In genomic region chr2:72478921-72479320, GRCm38 (mm10) we compare ENCODE assay signal across 11 mouse cellular contexts. TPM values are rescaled to one million over a fixed set of nuclear protein-coding genes. Genes with fewer than 3 reads are reported as not detected.
A peak's percentile ranks its signal among the peaks of the same experiment; 100 is the strongest.
DNase-seq lines count a peak whose midpoint lies in the region; ATAC-seq and TF ChIP-seq lines count a peak whose summit lies in the region.
"Had no signal": no experiment of that assay in that cellular context is flagged by ENCODE, and none has a peak within 500 bp of the region (broad histone marks: within the 10 kb centered on the region; RNA-seq: fewer than 3 reads in every experiment).

No protein-coding gene starts in this region.

- no peak overlapping the region for H3K9ac ChIP-seq in hindbrain, embryonic 11.5 days (ENCODE audit: low read depth, low read length)
- H3K9ac ChIP-seq in hindbrain, embryonic 12.5 days: no peak overlapping the region; the same call in 1 of the 2 replicates
- H3K9ac ChIP-seq in hindbrain, embryonic 16.5 days (ENCODE audit: low read depth, low read length): no peak overlapping the region
- no peak overlapping the region for H3K9ac ChIP-seq in neural tube, embryonic 15.5 days (replicated peaks)

- H3K36me3 ChIP-seq in hindbrain, embryonic 11.5 days (ENCODE audit: control insufficient read depth, insufficient read depth, low read length): peaks cover 6% of the 10 kb centered on the region; the same call in 1 of the 2 replicates
- H3K36me3 ChIP-seq in hindbrain, embryonic 12.5 days: peaks cover 28% of the 10 kb centered on the region
- H3K36me3 ChIP-seq in hindbrain, embryonic 16.5 days (ENCODE audit: control insufficient read depth, insufficient read depth, low read length): no peaks in the 10 kb centered on the region
- peaks cover 4% of the 10 kb centered on the region; the same call in 1 of the 2 replicates for H3K36me3 ChIP-seq in neural tube, embryonic 15.5 days

- H3K4me1 ChIP-seq in hindbrain, embryonic 11.5 days (replicated peaks; ENCODE audit: control insufficient read depth, insufficient read depth, low read length): no peaks in the 10 kb centered on the region; the same call in 1 of the 2 replicates
- peaks cover 35% of the 10 kb centered on the region for H3K4me1 ChIP-seq in hindbrain, embryonic 12.5 days
- H3K4me1 ChIP-seq in hindbrain, embryonic 16.5 days (ENCODE audit: control insufficient read depth, insufficient read depth, low read depth, low read length): peaks cover 11% of the 10 kb centered on the region
- peaks cover 21% of the 10 kb centered on the region for H3K4me1 ChIP-seq in neural tube, embryonic 15.5 days

- no peak for TF ChIP-seq CTCF in brain, embryonic 14.5 days (IDR thresholded peaks at IDR 0.05; ENCODE audit: borderline replicate concordance, extremely low read depth, insufficient read depth, insufficient read length)

- H3K27ac ChIP-seq in hindbrain, embryonic 11.5 days (ENCODE audit: low read depth, low read length): no peak overlapping the region
- no peak overlapping the region for H3K27ac ChIP-seq in hindbrain, embryonic 12.5 days
- no peak overlapping the region for H3K27ac ChIP-seq in hindbrain, embryonic 16.5 days (ENCODE audit: low read depth, low read length)
- no peak overlapping the region for H3K27ac ChIP-seq in neural tube, embryonic 15.5 days (replicated peaks)
- H3K27ac ChIP-seq: layer of hippocampus, adult 2 months had no signal

- no peaks in the 10 kb centered on the region for H3K9me3 ChIP-seq in hindbrain, embryonic 11.5 days (ENCODE audit: control insufficient read depth, low read length)
- no peaks in the 10 kb centered on the region for H3K9me3 ChIP-seq in hindbrain, embryonic 12.5 days (replicated peaks)
- no peaks in the 10 kb centered on the region for H3K9me3 ChIP-seq in hindbrain, embryonic 16.5 days (ENCODE audit: control insufficient read depth, low read length)
- H3K9me3 ChIP-seq in neural tube, embryonic 15.5 days (replicated peaks): no peaks in the 10 kb centered on the region

- DNase-seq in hindbrain, embryonic 11.5 days (ENCODE audit: low spot score): no peak
- peak; percentile 61 for DNase-seq in brain, embryonic 14.5 days (ENCODE audit: low read depth)
- DNase-seq in embryo, embryonic 10 days (ENCODE audit: low spot score): no peak
- DNase-seq in right cerebral cortex, adult 2 months (ENCODE audit: low spot score in 2 of 2): no peak
- no peak for DNase-seq in kidney, postnatal 4 days
- DNase-seq: lung, postnatal 14 days had no signal

- no peak for ATAC-seq in hindbrain, embryonic 11.5 days (ENCODE audit: low FRiP score)
- ATAC-seq in hindbrain, embryonic 12.5 days (ENCODE audit: low FRiP score): no peak
- ATAC-seq in hindbrain, embryonic 16.5 days: no peak
- ATAC-seq in neural tube, embryonic 15.5 days (ENCODE audit: low FRiP score): no peak
- ATAC-seq: CD4-positive, CD25-positive, alpha-beta regulatory T cell, adult 4 months had no signal

- 65% methylated on average over 13 of the region's 13 CpGs for WGBS in hindbrain, embryonic 11.5 days
- 67% methylated on average over 13 of the region's 13 CpGs for WGBS in hindbrain, embryonic 12.5 days
- WGBS in hindbrain, embryonic 16.5 days: 52% methylated on average over 13 of the region's 13 CpGs
- WGBS in neural tube, embryonic 15.5 days: 48% methylated on average over 13 of the region's 13 CpGs

- H3K4me2 ChIP-seq in hindbrain, embryonic 11.5 days (replicated peaks; ENCODE audit: low read depth, low read length): no peak overlapping the region
- no peak overlapping the region for H3K4me2 ChIP-seq in hindbrain, embryonic 12.5 days (replicated peaks)
- H3K4me2 ChIP-seq in hindbrain, embryonic 16.5 days (ENCODE audit: low read length): peak overlapping the region; percentile 6; the same call in 1 of the 2 replicates
- H3K4me2 ChIP-seq in neural tube, embryonic 15.5 days: peak overlapping the region; percentile 22; the same call in 1 of the 2 replicates

- 0 out of 2 replicates have a peak overlapping the region, but pooled peaks have one; percentile 6 for H3K4me3 ChIP-seq in hindbrain, embryonic 11.5 days (ENCODE audit: low read depth, low read length)
- H3K4me3 ChIP-seq in hindbrain, embryonic 12.5 days: no peak overlapping the region
- no peak overlapping the region for H3K4me3 ChIP-seq in hindbrain, embryonic 16.5 days (ENCODE audit: low read length)
- no peak overlapping the region for H3K4me3 ChIP-seq in neural tube, embryonic 15.5 days (replicated peaks)
- H3K4me3 ChIP-seq: layer of hippocampus, adult 2 months had no signal

- TF ChIP-seq POLR2A in brain, embryonic 14.5 days (IDR thresholded peaks at IDR 0.05; ENCODE audit: borderline replicate concordance, extremely low read depth, insufficient read depth, insufficient read length, poor library complexity, severe bottlenecking): no peak

- no peaks in the 10 kb centered on the region for H3K27me3 ChIP-seq in hindbrain, embryonic 11.5 days (ENCODE audit: control insufficient read depth, insufficient read depth, low read length)
- H3K27me3 ChIP-seq in hindbrain, embryonic 12.5 days: peaks cover 7% of the 10 kb centered on the region; the same call in 1 of the 2 replicates
- H3K27me3 ChIP-seq in hindbrain, embryonic 16.5 days (replicated peaks; ENCODE audit: control insufficient read depth, insufficient read depth, low read length): peaks cover 5% of the 10 kb centered on the region
- peaks cover 10% of the 10 kb centered on the region for H3K27me3 ChIP-seq in neural tube, embryonic 15.5 days (replicated peaks)

RNA-seq across cellular contexts. Expression of gene Cdca7, which starts 3.0 kb away (rescaled TPM):
- polyA plus RNA-seq in hindbrain, embryonic 11.5 days (2014; fragmentation: Nextera tagmentation; extraction: Ambion mirVana): 156 and 172 TPM in 2 replicates
- 100 and 101 TPM in 2 replicates for polyA plus RNA-seq in hindbrain, embryonic 12.5 days (2016; fragmentation: Nextera tagmentation; extraction: Ambion mirVana)
- 48.7 and 107 TPM in 2 replicates for polyA plus RNA-seq in brain, embryonic 14.5 days (2012; rRNA removed)
- 17.3 and 22.1 TPM in 2 replicates for polyA plus RNA-seq in hindbrain, embryonic 16.5 days (2015; fragmentation: Nextera tagmentation; extraction: Ambion mirVana)
- 14.0 and 57.1 TPM in 2 replicates for polyA plus RNA-seq in neural tube, embryonic 15.5 days (2015; fragmentation: Nextera tagmentation; extraction: Ambion mirVana)

Comparison
In these comparisons a context has a peak if more than half of its experiments do, and no peak if none do; other contexts are left out.
1. H3K4me2 ChIP-seq: peak in hindbrain, embryonic 16.5 days (single experiment) and neural tube, embryonic 15.5 days (single experiment); none in hindbrain, embryonic 11.5 days (single experiment) and hindbrain, embryonic 12.5 days (single experiment).